In the genomic region with DNA sequence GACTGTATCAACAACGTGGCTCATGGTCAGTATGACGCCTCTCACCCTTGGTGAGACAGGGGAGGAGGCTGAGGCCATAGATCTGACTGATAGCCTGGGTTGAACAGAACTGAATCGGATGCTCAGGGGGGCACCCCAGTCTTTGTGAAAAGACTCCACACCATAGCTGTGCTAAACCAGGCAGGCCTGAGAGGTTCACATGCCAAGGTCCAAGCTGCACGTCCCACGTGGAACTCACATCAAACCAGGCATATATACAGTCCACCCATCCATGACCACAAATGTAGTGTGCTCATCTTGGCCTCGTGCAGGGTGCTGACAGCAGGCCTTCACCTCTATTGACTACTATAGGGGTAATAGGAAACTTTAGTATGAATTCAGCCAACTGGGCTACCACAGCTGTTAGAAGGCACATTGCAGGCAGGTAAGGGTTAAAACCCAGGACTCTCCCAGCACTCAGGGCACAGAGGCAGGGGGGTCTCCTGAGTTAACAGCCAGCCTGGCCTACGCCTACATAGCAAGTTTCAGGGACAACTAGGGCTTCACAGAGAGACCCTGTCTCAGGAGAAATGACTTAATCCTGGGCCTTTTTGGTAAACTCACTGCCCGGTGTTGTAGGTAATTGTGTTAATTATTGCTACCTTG, we compare ENCODE assay signal across 8 mouse cellular contexts. TPM values are rescaled to one million over a fixed set of nuclear protein-coding genes. Genes with fewer than 3 reads are reported as not detected.
DNase-seq lines count a peak whose midpoint lies in the region; ATAC-seq and TF ChIP-seq lines count a peak whose summit lies in the region.

No protein-coding gene starts in this region.

- no peak for ATAC-seq in G1E (ENCODE audit: extremely low read depth, insufficient number of reproducible peaks, low FRiP score, poor library complexity, severe bottlenecking)
- no peak; the same call in 1 of the 2 replicates for ATAC-seq in hindbrain, embryonic 15.5 days (ENCODE audit: low FRiP score, low read depth)
- no peak for ATAC-seq in liver, postnatal 0 days

- peaks cover 6% of the 10 kb centered on the region for H3K4me1 ChIP-seq in cerebellum, adult 2 months (ENCODE audit: control insufficient read depth, insufficient read depth, low read length)
- peaks cover 69% of the 10 kb centered on the region for H3K4me1 ChIP-seq in G1E (ENCODE audit: insufficient read depth, low read depth, low read length)
- peaks cover 29% of the 10 kb centered on the region for H3K4me1 ChIP-seq in hindbrain, embryonic 15.5 days (replicated peaks)
- H3K4me1 ChIP-seq in liver, postnatal 0 days (ENCODE audit: insufficient read depth), result peaks cover 21% of the 10 kb centered on the region

- TF ChIP-seq EP300 in liver, postnatal 0 days (IDR thresholded peaks at IDR 0.05; ENCODE audit: low read depth), result no peak

- no peak for TF ChIP-seq CTCF in cerebellum, adult 2 months (IDR thresholded peaks at IDR 0.05; ENCODE audit: borderline replicate concordance, insufficient read depth, low read depth, low read length)
- no peak for TF ChIP-seq CTCF in G1E (IDR thresholded peaks at IDR 0.05; ENCODE audit: low read depth, low read length)
- TF ChIP-seq CTCF in liver, postnatal 0 days (IDR thresholded peaks at IDR 0.05; ENCODE audit: low read depth), result no peak

- no peak for DNase-seq in cerebellum, adult 2 months
- no peak for DNase-seq in cerebellum, postnatal 4 days (ENCODE audit: low spot score in 2 of 2)
- DNase-seq in G1E (ENCODE audit: low spot score), result no peak
- DNase-seq in liver, postnatal 0 days, result no peak
- no peak for DNase-seq in embryo, embryonic 9.5 days (ENCODE audit: extremely low spot score)
- no peak for DNase-seq in thymus, postnatal 14 days
- no peak for DNase-seq in layer of hippocampus, postnatal 36 days

- WGBS in cerebellum, adult 2 months, result 49% methylated on average over 8 of the region's 8 CpGs
- WGBS in hindbrain, embryonic 15.5 days, result 66% methylated on average over 8 of the region's 8 CpGs
- 33% methylated on average over 8 of the region's 8 CpGs for WGBS in liver, postnatal 0 days (ENCODE audit: insufficient replicate concordance)

- H3K27ac ChIP-seq in cerebellum, adult 2 months (ENCODE audit: insufficient read depth, low read length), result no peak overlapping the region
- H3K27ac ChIP-seq in hindbrain, embryonic 15.5 days (replicated peaks), result peak overlapping the region; percentile 96
- H3K27ac ChIP-seq in liver, postnatal 0 days (ENCODE audit: low read depth), result peak overlapping the region; percentile 91

- H3K4me3 ChIP-seq in cerebellum, adult 2 months (replicated peaks; ENCODE audit: insufficient read depth, low read depth, low read length), result peak overlapping the region; percentile 82
- H3K4me3 ChIP-seq in G1E (ENCODE audit: low read depth, low read length), result peak overlapping the region; percentile 86
- peak overlapping the region; percentile 76 for H3K4me3 ChIP-seq in hindbrain, embryonic 15.5 days
- peak overlapping the region; percentile 73 for H3K4me3 ChIP-seq in liver, postnatal 0 days (ENCODE audit: low read depth, low read length)

- peak overlapping the region; percentile 70 for H3K9ac ChIP-seq in hindbrain, embryonic 15.5 days
- peak overlapping the region; percentile 90 for H3K9ac ChIP-seq in liver, postnatal 0 days (replicated peaks)

- no peaks in the 10 kb centered on the region for H3K9me3 ChIP-seq in G1E (replicated peaks)
- H3K9me3 ChIP-seq in hindbrain, embryonic 15.5 days, result no peaks in the 10 kb centered on the region
- H3K9me3 ChIP-seq in liver, postnatal 0 days (ENCODE audit: low read length), result no peaks in the 10 kb centered on the region

- H3K27me3 ChIP-seq in cerebellum, adult 2 months (ENCODE audit: control insufficient read depth, insufficient read depth, low read length), result no peaks in the 10 kb centered on the region
- no peaks in the 10 kb centered on the region for H3K27me3 ChIP-seq in G1E (ENCODE audit: insufficient read depth, low read length)
- no peaks in the 10 kb centered on the region for H3K27me3 ChIP-seq in hindbrain, embryonic 15.5 days
- H3K27me3 ChIP-seq in liver, postnatal 0 days (ENCODE audit: insufficient read depth, low read length), result no peaks in the 10 kb centered on the region

- peaks cover 54% of the 10 kb centered on the region for H3K36me3 ChIP-seq in G1E (replicated peaks)
- H3K36me3 ChIP-seq in hindbrain, embryonic 15.5 days, result peaks cover 38% of the 10 kb centered on the region
- peaks cover 28% of the 10 kb centered on the region for H3K36me3 ChIP-seq in liver, postnatal 0 days (replicated peaks; ENCODE audit: insufficient read depth, low read length)

- peak overlapping the region; percentile 90 for H3K4me2 ChIP-seq in hindbrain, embryonic 15.5 days
- H3K4me2 ChIP-seq in liver, postnatal 0 days (ENCODE audit: low read depth, low read length), result peak overlapping the region; percentile 93

- TF ChIP-seq POLR2A in cerebellum, adult 2 months (IDR thresholded peaks at IDR 0.05; ENCODE audit: borderline replicate concordance, insufficient read depth, low read length), result no peak

RNA-seq across cellular contexts. Expression of gene Phykpl, which starts 1.2 kb away (rescaled TPM):
- 19.3 and 23.2 TPM in 2 replicates for polyA plus RNA-seq in cerebellum, adult 2 months (2012; rRNA removed)
- total RNA-seq in G1E (2014; fragmentation: Nextera tagmentation), result 49.2 and 52.0 TPM in 2 replicates
- 46.9 and 49.3 TPM in 2 replicates for total RNA-seq in G1E (2017)
- 11.0 and 12.6 TPM in 2 replicates for polyA plus RNA-seq in G1E (2012)
- polyA plus RNA-seq in hindbrain, embryonic 15.5 days (2015; fragmentation: Nextera tagmentation; extraction: Ambion mirVana), result 9.7 and 11.4 TPM in 2 replicates
- 14.5 TPM in 2 replicates for polyA plus RNA-seq in liver, postnatal 0 days (2015; fragmentation: Nextera tagmentation; extraction: Ambion mirVana)
- 1 to 10 TPM; 7.9 to 9.5 TPM for total RNA-seq in layer of hippocampus, postnatal 36 days (2021)

RNA-seq across cellular contexts. Expression of gene Hnrnpab, which starts 20.9 kb away (rescaled TPM):
- 101 and 103 TPM in 2 replicates for polyA plus RNA-seq in cerebellum, adult 2 months (2012; rRNA removed)
- 504 and 536 TPM in 2 replicates for total RNA-seq in G1E (2014; fragmentation: Nextera tagmentation)
- total RNA-seq in G1E (2017), result 669 and 683 TPM in 2 replicates
- 1,141 and 1,394 TPM in 2 replicates for polyA plus RNA-seq in G1E (2012)
- 322 and 330 TPM in 2 replicates for polyA plus RNA-seq in hindbrain, embryonic 15.5 days (2015; fragmentation: Nextera tagmentation; extraction: Ambion mirVana)
- polyA plus RNA-seq in liver, postnatal 0 days (2015; fragmentation: Nextera tagmentation; extraction: Ambion mirVana), result 114 and 130 TPM in 2 replicates
- total RNA-seq in layer of hippocampus, postnatal 36 days (2021), result 100 to 1,000 TPM; 147 to 154 TPM

RNA-seq across cellular contexts. Expression of gene Nhp2, which starts 33.8 kb away (rescaled TPM):
- polyA plus RNA-seq in cerebellum, adult 2 months (2012; rRNA removed), result 45.2 and 48.4 TPM in 2 replicates
- total RNA-seq in G1E (2014; fragmentation: Nextera tagmentation) (73.2 and 91.1 TPM in 2 replicates), G1E (2017) (136 and 139 TPM in 2 replicates)
- polyA plus RNA-seq in G1E (2012), result 202 and 235 TPM in 2 replicates
- polyA plus RNA-seq in hindbrain, embryonic 15.5 days (2015; fragmentation: Nextera tagmentation; extraction: Ambion mirVana), result 105 TPM in 2 replicates
- polyA plus RNA-seq in liver, postnatal 0 days (2015; fragmentation: Nextera tagmentation; extraction: Ambion mirVana), result 70.1 and 76.2 TPM in 2 replicates
- total RNA-seq in layer of hippocampus, postnatal 36 days (2021), result 10 to 100 TPM; 41.8 to 45.5 TPM

RNA-seq across cellular contexts. Expression of gene Rmnd5b, which starts 50.0 kb away (rescaled TPM):
- polyA plus RNA-seq in cerebellum, adult 2 months (2012; rRNA removed), result 62.3 and 72.9 TPM in 2 replicates
- 27.6 and 35.8 TPM in 2 replicates for total RNA-seq in G1E (2014; fragmentation: Nextera tagmentation)
- total RNA-seq in G1E (2017), result 26.8 and 28.0 TPM in 2 replicates
- 15.7 and 18.4 TPM in 2 replicates for polyA plus RNA-seq in G1E (2012)
- polyA plus RNA-seq in hindbrain, embryonic 15.5 days (2015; fragmentation: Nextera tagmentation; extraction: Ambion mirVana), result 74.2 and 79.6 TPM in 2 replicates
- 13.0 and 16.0 TPM in 2 replicates for polyA plus RNA-seq in liver, postnatal 0 days (2015; fragmentation: Nextera tagmentation; extraction: Ambion mirVana)
- 10 to 100 TPM; 60.0 to 62.6 TPM for total RNA-seq in layer of hippocampus, postnatal 36 days (2021)
